Mouse (Mus musculus) embryonic facial prominence, embryonic 10.5 days (tissue): ENCODE results near the gene Pla2g6. TPM values are rescaled to one million over a fixed set of nuclear protein-coding genes. Genes with fewer than 3 reads are reported as not detected.

ENCODE experiments used
- DNase-seq: peaks from one replicate; pipeline ENCODE4 v3.0.0-alpha.2; 2017; ENCODE audit warnings: low spot score
- H3K27ac ChIP-seq: fragments of 300-500 bp; sonication (generic); replicated peaks from 2 replicates; pipeline ENCODE4 v1.5.1; 2016; ENCODE audit warnings: mild to moderate bottlenecking
- H3K27me3 ChIP-seq: fragments of 300-500 bp; sonication (generic); replicated peaks from 2 replicates; pipeline ENCODE4 v1.6.1; 2016; ENCODE audit warnings: low read depth, mild to moderate bottlenecking; ENCODE audit not compliant: poor library complexity, severe bottlenecking
- H3K36me3 ChIP-seq: fragments of 300-500 bp; sonication (generic); replicated peaks from 2 replicates; pipeline ENCODE4 v1.6.1; 2016; ENCODE audit warnings: mild to moderate bottlenecking, moderate library complexity
- H3K4me1 ChIP-seq: fragments of 300-500 bp; sonication (generic); 2 replicates; pipeline ENCODE4 v1.6.1; 2016
- H3K4me3 ChIP-seq: fragments of 300-500 bp; sonication (generic); 2 replicates; pipeline ENCODE4 v1.5.1; 2016; ENCODE audit warnings: mild to moderate bottlenecking, moderate library complexity
- H3K9me3 ChIP-seq: fragments of 300-500 bp; sonication (generic); 2 replicates; pipeline ENCODE4 v1.6.1; 2016; ENCODE audit warnings: mild to moderate bottlenecking
- WGBS: fragments of 180-500 bp; shearing (Covaris S2); methylation state at CpG from one replicate; pipeline ENCODE4 v1.1.7; 2016; 5-methylcytosine and 5-hydroxymethylcytosine counted together
- polyA plus RNA-seq: library from polyadenylated mRNA; unstranded; fragments of >200 nt; fragmentation: Nextera tagmentation; extraction: Ambion mirVana; gene quantifications from 2 replicates; pipeline ENCODE4 v1.2.1, GENCODE M21; 2016

The Pla2g6 gene
- 18.4 and 20.4 TPM in 2 replicates for polyA plus RNA-seq

GRCm38 (mm10) chr15:79328058-79328938 lies at the start of gene Pla2g6:
TSS of gene Pla2g6 (minus strand) at chr15:79328390.
- Histone ChIP-seq H3K36me3 (no peaks in the 10 kb centered on the region), H3K4me3 (peak within 1 kb of the TSS; percentile 70), H3K27ac (peak within 1 kb of the TSS; percentile 90), H3K4me1 (peaks cover 45% of the 10 kb centered on the region), H3K27me3 (no peaks in the 10 kb centered on the region), H3K9me3 (no peaks in the 10 kb centered on the region)
- 4% methylated on average over 46 of the region's 46 CpGs for WGBS
- DNase-seq = peak; percentile 100

GRCm38 (mm10) chr15:79377681-79378080 lies 49.5 kb upstream of the Pla2g6 start:
- peaks cover 27% of the 10 kb centered on the region for H3K4me1 ChIP-seq
- no peak overlapping the region for H3K4me3 ChIP-seq
- 0 out of 2 replicates have a peak overlapping the region, but pooled peaks have one; percentile 19 for H3K27ac ChIP-seq
- no peaks in the 10 kb centered on the region for H3K9me3 ChIP-seq
- no peak for DNase-seq
- H3K27me3 ChIP-seq = no peaks in the 10 kb centered on the region
- 85% methylated on average over 6 of the region's 6 CpGs for WGBS
- peaks cover 60% of the 10 kb centered on the region for H3K36me3 ChIP-seq

- H3K27ac ChIP-seq = peak overlapping the region; percentile 45; the same call in 1 of the 2 replicates
- no peaks in the 10 kb centered on the region for H3K9me3 ChIP-seq
- no peaks in the 10 kb centered on the region for H3K27me3 ChIP-seq
- peak; percentile 34 for DNase-seq
- WGBS = 55% methylated on average over 3 of the region's 3 CpGs
- H3K36me3 ChIP-seq = peaks cover 82% of the 10 kb centered on the region
- no peak overlapping the region for H3K4me3 ChIP-seq
- H3K4me1 ChIP-seq = peaks cover 28% of the 10 kb centered on the region
These were observed 46.6 kb upstream of the Pla2g6 start for GRCm38 (mm10) chr15:79374760-79375159.

GRCm38 (mm10) chr15:79370281-79370843 lies 42.2 kb upstream of the Pla2g6 start:
- no peak for DNase-seq
- Histone ChIP-seq H3K36me3 (peaks cover 90% of the 10 kb centered on the region), H3K27me3 (no peaks in the 10 kb centered on the region), H3K9me3 (no peaks in the 10 kb centered on the region), H3K27ac (no peak overlapping the region; the same call in 1 of the 2 replicates), H3K4me1 (peaks cover 40% of the 10 kb centered on the region), H3K4me3 (no peak overlapping the region)
- 76% methylated on average over 7 of the region's 7 CpGs for WGBS

- DNase-seq = no peak
- Histone ChIP-seq H3K9me3 (no peaks in the 10 kb centered on the region), H3K27me3 (no peaks in the 10 kb centered on the region), H3K4me3 (no peak overlapping the region), H3K27ac (no peak overlapping the region), H3K36me3 (peaks cover 90% of the 10 kb centered on the region), H3K4me1 (peaks cover 33% of the 10 kb centered on the region)
- WGBS = 59% methylated on average over 15 of the region's 15 CpGs
These were observed 41.5 kb upstream of the Pla2g6 start for GRCm38 (mm10) chr15:79369452-79370280.

GRCm38 (mm10) chr15:79368861-79369440 lies 40.8 kb upstream of the Pla2g6 start:
- H3K4me1 ChIP-seq = peaks cover 32% of the 10 kb centered on the region
- H3K36me3 ChIP-seq = peaks cover 90% of the 10 kb centered on the region
- H3K4me3 ChIP-seq = no peak overlapping the region
- no peak for DNase-seq
- no peaks in the 10 kb centered on the region for H3K9me3 ChIP-seq
- WGBS = 80% methylated on average over 8 of the region's 8 CpGs
- H3K27ac ChIP-seq = peak overlapping the region; percentile 40; the same call in 1 of the 2 replicates
- no peaks in the 10 kb centered on the region for H3K27me3 ChIP-seq

- peak overlapping the region; percentile 40; the same call in 1 of the 2 replicates for H3K27ac ChIP-seq
- WGBS = 68% methylated on average over 14 of the region's 14 CpGs
These were observed 40.2 kb upstream of the Pla2g6 start for GRCm38 (mm10) chr15:79368313-79368811.

GRCm38 (mm10) chr15:79366402-79366801 lies 38.2 kb upstream of the Pla2g6 start:
- peaks cover 90% of the 10 kb centered on the region for H3K36me3 ChIP-seq
- peaks cover 39% of the 10 kb centered on the region for H3K4me1 ChIP-seq
- WGBS = 96% methylated on average over 5 of the region's 5 CpGs
- H3K9me3 ChIP-seq = no peaks in the 10 kb centered on the region
- H3K27ac ChIP-seq = no peak overlapping the region
- H3K4me3 ChIP-seq = no peak overlapping the region
- H3K27me3 ChIP-seq = no peaks in the 10 kb centered on the region
- no peak for DNase-seq

More at GRCm38 (mm10) chr15:79368313-79368811, 40.2 kb upstream of the Pla2g6 start:
- H3K9me3 ChIP-seq = no peaks in the 10 kb centered on the region
- peaks cover 32% of the 10 kb centered on the region for H3K4me1 ChIP-seq
- no peaks in the 10 kb centered on the region for H3K27me3 ChIP-seq
- H3K36me3 ChIP-seq = peaks cover 90% of the 10 kb centered on the region
- no peak for DNase-seq
- no peak overlapping the region for H3K4me3 ChIP-seq

GRCm38 (mm10) chr15:79365068-79365467 lies 36.9 kb upstream of the Pla2g6 start:
- Histone ChIP-seq H3K9me3 (no peaks in the 10 kb centered on the region), H3K4me1 (peaks cover 43% of the 10 kb centered on the region), H3K4me3 (no peak overlapping the region), H3K27ac (no peak overlapping the region), H3K36me3 (peaks cover 91% of the 10 kb centered on the region), H3K27me3 (no peaks in the 10 kb centered on the region)
- WGBS = 97% methylated on average over 12 of the region's 12 CpGs
- no peak for DNase-seq

GRCm38 (mm10) chr15:79364120-79364519 lies 35.9 kb upstream of the Pla2g6 start:
- Histone ChIP-seq H3K27ac (no peak overlapping the region), H3K27me3 (no peaks in the 10 kb centered on the region), H3K9me3 (no peaks in the 10 kb centered on the region), H3K4me3 (no peak overlapping the region), H3K4me1 (peaks cover 40% of the 10 kb centered on the region), H3K36me3 (peaks cover 85% of the 10 kb centered on the region)
- WGBS = 48% methylated on average over 6 of the region's 6 CpGs
- no peak for DNase-seq

- Histone ChIP-seq H3K27me3 (peaks cover 14% of the 10 kb centered on the region), H3K27ac (peak overlapping the region; percentile 51), H3K4me3 (no peak overlapping the region), H3K9me3 (no peaks in the 10 kb centered on the region), H3K36me3 (peaks cover 57% of the 10 kb centered on the region), H3K4me1 (peaks cover 50% of the 10 kb centered on the region)
- no peak for DNase-seq
- 64% methylated on average over 4 of the region's 4 CpGs for WGBS
These were observed 32.8 kb upstream of the Pla2g6 start for GRCm38 (mm10) chr15:79361023-79361422.

GRCm38 (mm10) chr15:79360371-79360770 lies 32.2 kb upstream of the Pla2g6 start:
- Histone ChIP-seq H3K4me3 (no peak overlapping the region), H3K4me1 (peaks cover 50% of the 10 kb centered on the region), H3K36me3 (peaks cover 50% of the 10 kb centered on the region), H3K27ac (0 out of 2 replicates have a peak overlapping the region, but pooled peaks have one; percentile 15), H3K27me3 (peaks cover 20% of the 10 kb centered on the region), H3K9me3 (no peaks in the 10 kb centered on the region)
- 68% methylated on average over 7 of the region's 7 CpGs for WGBS
- DNase-seq = no peak
